Mouse (Mus musculus): Measurements from ENCODE around the gene Epb41.
A peak's percentile ranks its signal among the peaks of the same experiment; 100 is the strongest.

The Epb41 gene

GRCm38 (mm10) chr4:132074933-132075769, at the start of gene Epb41:
Gene Epb41, minus strand, starts transcription at chr4:132075321.
- DNase-seq (ENCODE audit: extremely low spot score, low read depth, low spot score), result peak; percentile 75

GRCm38 (mm10) chr4:132123166-132123565, 48.0 kb upstream of the Epb41 start:
- no peak for DNase-seq (ENCODE audit: extremely low spot score, low read depth, low spot score)

GRCm38 (mm10) chr4:132121674-132122073, 46.6 kb upstream of the Epb41 start:
- DNase-seq (ENCODE audit: extremely low spot score, low read depth, low spot score), result no peak

GRCm38 (mm10) chr4:132119566-132119965, 44.4 kb upstream of the Epb41 start:
- DNase-seq (ENCODE audit: extremely low spot score, low read depth, low spot score), result no peak

- DNase-seq (ENCODE audit: extremely low spot score, low read depth, low spot score), result no peak
Observed at GRCm38 (mm10) chr4:132116315-132116714, 41.2 kb upstream of the Epb41 start.

- DNase-seq (ENCODE audit: extremely low spot score, low read depth, low spot score), result no peak
Observed at GRCm38 (mm10) chr4:132113411-132114095, 38.4 kb upstream of the Epb41 start.

GRCm38 (mm10) chr4:132111227-132111626, 36.1 kb upstream of the Epb41 start:
- no peak for DNase-seq (ENCODE audit: extremely low spot score, low read depth, low spot score)

- DNase-seq (ENCODE audit: extremely low spot score, low read depth, low spot score), result no peak
Observed at GRCm38 (mm10) chr4:132108221-132108620, 33.1 kb upstream of the Epb41 start.

- no peak for DNase-seq (ENCODE audit: extremely low spot score, low read depth, low spot score)
Observed at GRCm38 (mm10) chr4:132101152-132101551, 26.0 kb upstream of the Epb41 start.

- DNase-seq (ENCODE audit: extremely low spot score, low read depth, low spot score), result no peak
Observed at GRCm38 (mm10) chr4:132099548-132099947, 24.4 kb upstream of the Epb41 start.

GRCm38 (mm10) chr4:132095043-132095442, 19.9 kb upstream of the Epb41 start:
- DNase-seq (ENCODE audit: extremely low spot score, low read depth, low spot score), result no peak

GRCm38 (mm10) chr4:132093928-132094327, 18.8 kb upstream of the Epb41 start:
- no peak for DNase-seq (ENCODE audit: extremely low spot score, low read depth, low spot score)

- DNase-seq (ENCODE audit: extremely low spot score, low read depth, low spot score), result no peak
Observed at GRCm38 (mm10) chr4:132093136-132093535, 18.0 kb upstream of the Epb41 start.

- DNase-seq (ENCODE audit: extremely low spot score, low read depth, low spot score), result peak; percentile 76
Observed at GRCm38 (mm10) chr4:132088921-132089320, 13.8 kb upstream of the Epb41 start.

GRCm38 (mm10) chr4:132085114-132085513, 10.0 kb upstream of the Epb41 start:
- DNase-seq (ENCODE audit: extremely low spot score, low read depth, low spot score), result no peak

- DNase-seq (ENCODE audit: extremely low spot score, low read depth, low spot score), result no peak
Observed at GRCm38 (mm10) chr4:132080492-132080983, 5.4 kb upstream of the Epb41 start.

GRCm38 (mm10) chr4:132079555-132080275, 4.6 kb upstream of the Epb41 start:
- peak; percentile 30 for DNase-seq (ENCODE audit: extremely low spot score, low read depth, low spot score)

- DNase-seq (ENCODE audit: extremely low spot score, low read depth, low spot score), result no peak
Observed at GRCm38 (mm10) chr4:132078296-132078714, 3.2 kb upstream of the Epb41 start.

- DNase-seq (ENCODE audit: extremely low spot score, low read depth, low spot score), result no peak
Observed at GRCm38 (mm10) chr4:132077445-132077844, 2.3 kb upstream of the Epb41 start.

- no peak for DNase-seq (ENCODE audit: extremely low spot score, low read depth, low spot score)
Observed at GRCm38 (mm10) chr4:132076480-132077405, 1.6 kb upstream of the Epb41 start.
